Mouse (Mus musculus): ENCODE results near the gene Ankrd9. TPM values are rescaled to one million over a fixed set of nuclear protein-coding genes. Genes with fewer than 3 reads are reported as not detected.
A peak's percentile ranks its signal among the peaks of the same experiment; 100 is the strongest.

Gene Ankrd9
- total RNA-seq, 2 experiments from 2014 or later, result 29.8 to 66.5 TPM

DNA sequence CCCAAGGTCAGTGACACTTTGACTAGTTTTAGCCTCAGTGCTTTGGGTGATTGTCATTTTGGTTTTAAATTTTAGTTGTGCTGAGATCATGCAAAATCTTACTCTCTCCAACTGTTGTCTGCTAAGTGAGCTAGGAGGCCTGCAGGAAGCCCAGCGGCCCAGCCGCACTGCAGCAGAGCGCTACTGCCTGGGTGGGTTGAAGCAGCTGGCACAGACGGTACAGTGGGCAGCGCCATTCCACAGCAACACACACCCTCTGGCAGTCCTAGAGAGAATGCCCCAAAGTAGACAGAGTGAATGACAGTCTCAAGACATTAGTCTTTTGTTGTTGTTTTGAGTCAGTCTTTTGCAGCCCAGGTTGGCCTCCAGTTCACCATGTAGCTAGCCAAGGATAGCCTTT lies 8.4 kb downstream of the Ankrd9 start:
- ATAC-seq (replicated peaks; ENCODE audit: low FRiP score, poor library complexity, severe bottlenecking), result no peak

DNA sequence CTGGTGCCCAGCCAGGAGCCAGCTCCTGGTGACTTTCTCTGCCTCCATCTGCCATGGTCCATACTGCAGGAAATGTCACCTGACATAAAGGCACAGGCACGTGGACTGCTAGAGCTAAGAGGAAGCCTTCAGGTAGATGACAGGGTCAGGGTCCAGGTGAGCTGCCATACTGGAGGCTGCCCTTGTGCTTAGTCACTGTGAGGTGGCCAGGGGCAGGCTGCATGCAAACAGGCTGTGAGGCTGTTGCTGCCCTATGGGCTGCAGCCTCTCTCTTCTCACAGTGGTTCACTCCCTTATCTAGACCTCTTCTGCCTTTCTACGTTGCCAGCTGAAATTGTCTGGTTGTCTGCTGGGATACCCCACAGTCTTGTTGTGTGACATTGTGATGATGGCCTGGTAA lies 11.7 kb downstream of the Ankrd9 start:
- peak; percentile 71 for ATAC-seq (replicated peaks; ENCODE audit: low FRiP score, poor library complexity, severe bottlenecking)

DNA sequence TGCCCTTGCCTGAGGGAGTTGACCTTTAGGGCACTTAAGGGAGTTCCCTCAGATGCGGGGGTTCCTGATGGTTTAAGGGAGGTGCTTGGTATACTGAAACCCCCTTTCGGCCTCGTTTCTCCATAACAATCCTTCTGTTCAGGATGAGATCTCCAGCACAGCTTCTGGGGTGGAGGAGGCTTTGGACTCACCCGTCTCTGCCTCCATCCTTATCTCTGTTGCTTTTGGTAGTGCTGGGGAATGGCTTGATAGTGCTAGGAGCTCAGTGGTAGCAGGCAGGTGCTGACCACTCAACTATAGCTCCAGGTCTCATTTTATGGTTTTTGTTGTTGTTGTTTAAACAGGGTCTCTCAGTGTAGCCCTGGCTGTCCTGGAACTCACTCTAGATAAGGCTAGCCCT lies 12.8 kb downstream of the Ankrd9 start:
- ATAC-seq (replicated peaks; ENCODE audit: low FRiP score, poor library complexity, severe bottlenecking), result peak; percentile 67

DNA sequence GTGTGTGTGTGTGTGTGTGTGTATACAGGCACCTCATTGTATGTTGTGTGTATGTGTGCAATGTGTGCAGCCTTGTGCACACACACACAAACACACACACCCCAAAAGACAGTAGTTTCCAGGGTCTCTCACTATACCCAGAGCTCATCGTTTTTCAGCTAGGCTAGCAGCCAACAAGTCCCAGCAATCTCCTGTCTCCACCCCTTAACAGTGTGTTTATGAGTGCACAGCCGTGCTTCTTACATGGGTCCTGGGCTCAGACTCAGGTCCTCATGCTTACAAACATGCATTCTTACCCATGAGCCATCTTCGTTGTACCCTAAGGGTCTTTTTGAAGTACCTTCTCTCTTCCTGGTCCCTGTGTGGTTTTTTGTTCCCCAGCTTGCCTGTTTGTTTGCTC lies 13.3 kb downstream of the Ankrd9 start:
- ATAC-seq (replicated peaks; ENCODE audit: low FRiP score, poor library complexity, severe bottlenecking), result peak; percentile 48

DNA sequence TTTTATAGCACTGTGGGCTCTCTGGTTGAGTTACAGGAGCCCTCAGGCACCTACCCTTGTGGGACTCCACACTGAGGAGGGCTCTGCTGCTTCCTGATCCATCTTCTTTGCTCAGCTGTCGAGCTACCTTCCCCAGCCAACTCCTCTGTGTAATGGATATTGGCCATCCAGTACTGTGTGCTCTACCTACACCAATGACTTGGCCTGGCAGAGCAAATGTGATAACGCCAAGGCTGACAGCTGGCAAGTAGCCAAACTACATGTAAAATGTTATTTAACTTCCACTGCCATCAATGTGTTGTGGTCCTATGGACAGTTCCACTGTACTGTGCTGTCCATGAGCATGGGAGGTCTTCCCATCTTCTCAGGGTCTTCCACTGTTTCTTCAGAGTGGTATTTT lies 16.9 kb downstream of the Ankrd9 start:
- peak; percentile 71 for ATAC-seq (replicated peaks; ENCODE audit: low FRiP score, poor library complexity, severe bottlenecking)

DNA sequence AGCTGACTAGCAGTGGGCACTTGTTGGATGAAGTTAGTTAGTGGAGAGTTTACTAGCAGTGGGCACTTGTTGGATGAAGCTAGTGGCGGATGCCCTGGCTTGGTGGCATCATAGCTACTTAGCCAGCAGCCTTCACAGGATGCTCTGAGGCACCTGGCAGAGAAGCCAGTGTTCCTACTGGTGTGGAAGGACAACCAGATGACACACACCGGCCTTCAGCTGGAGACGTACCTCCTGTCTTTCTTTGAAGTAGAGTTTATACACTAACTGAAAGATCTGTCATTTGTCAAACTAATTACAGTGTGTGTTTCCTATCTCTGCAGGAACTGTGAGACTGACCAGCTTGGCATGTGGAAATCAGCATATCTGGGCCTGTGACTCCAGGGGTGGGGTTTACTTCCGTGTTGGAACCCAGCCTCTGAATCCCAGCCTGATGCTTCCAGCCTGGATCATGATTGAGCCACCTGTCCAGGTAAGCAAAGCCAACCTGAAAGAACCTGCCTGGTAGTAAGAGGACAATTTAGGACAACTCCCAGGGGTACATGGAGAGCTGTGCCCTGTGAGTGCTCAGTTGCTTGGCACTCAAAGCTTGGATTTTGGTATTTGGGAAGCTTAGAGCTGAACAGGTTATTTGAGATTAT lies 24.4 kb downstream of the Ankrd9 start:
- ATAC-seq (replicated peaks; ENCODE audit: low FRiP score, poor library complexity, severe bottlenecking), result no peak

DNA sequence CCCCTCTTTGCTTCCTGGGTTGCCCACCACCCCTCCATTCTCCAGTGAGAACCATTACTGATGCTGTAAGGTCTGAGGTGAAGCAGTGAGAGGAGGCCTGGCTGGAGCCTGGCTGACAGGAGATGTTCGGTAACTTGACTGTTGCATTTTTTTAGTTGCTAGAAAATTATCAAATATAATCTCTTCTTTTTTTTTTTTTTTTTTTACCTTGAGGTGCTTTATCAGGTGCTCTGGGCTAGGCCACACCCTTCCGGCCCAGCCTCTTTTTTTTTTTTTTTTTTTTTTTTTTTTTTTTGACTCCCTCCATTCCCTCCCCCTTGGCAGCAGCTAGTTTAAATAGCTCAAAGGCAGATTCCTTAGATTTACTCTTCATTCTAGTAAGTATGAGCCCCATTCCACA lies 24.9 kb downstream of the Ankrd9 start:
- 0 out of 2 replicates have a peak, but pooled peaks have one; percentile 14 for ATAC-seq (replicated peaks; ENCODE audit: low FRiP score, poor library complexity, severe bottlenecking)

DNA sequence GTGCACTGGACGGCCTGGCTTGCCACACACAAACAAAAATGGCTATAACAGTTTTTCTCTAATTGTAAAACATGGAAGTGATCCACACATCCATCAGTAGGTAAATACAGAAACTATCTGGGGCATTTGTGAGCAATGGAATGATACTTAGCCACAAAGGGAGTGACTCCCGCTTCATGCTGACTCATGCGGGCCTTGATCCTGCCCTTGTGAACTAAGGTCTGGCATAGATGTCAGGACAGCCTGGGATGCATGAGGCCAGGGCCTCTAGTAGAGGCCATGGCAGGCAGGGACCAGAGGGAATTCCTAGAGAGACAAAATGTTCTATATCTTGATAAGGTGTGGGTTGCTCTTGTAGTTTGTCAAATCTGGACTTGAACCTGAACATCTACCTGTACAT lies 25.4 kb downstream of the Ankrd9 start:
- ATAC-seq (replicated peaks; ENCODE audit: low FRiP score, poor library complexity, severe bottlenecking), result peak; percentile 76

DNA sequence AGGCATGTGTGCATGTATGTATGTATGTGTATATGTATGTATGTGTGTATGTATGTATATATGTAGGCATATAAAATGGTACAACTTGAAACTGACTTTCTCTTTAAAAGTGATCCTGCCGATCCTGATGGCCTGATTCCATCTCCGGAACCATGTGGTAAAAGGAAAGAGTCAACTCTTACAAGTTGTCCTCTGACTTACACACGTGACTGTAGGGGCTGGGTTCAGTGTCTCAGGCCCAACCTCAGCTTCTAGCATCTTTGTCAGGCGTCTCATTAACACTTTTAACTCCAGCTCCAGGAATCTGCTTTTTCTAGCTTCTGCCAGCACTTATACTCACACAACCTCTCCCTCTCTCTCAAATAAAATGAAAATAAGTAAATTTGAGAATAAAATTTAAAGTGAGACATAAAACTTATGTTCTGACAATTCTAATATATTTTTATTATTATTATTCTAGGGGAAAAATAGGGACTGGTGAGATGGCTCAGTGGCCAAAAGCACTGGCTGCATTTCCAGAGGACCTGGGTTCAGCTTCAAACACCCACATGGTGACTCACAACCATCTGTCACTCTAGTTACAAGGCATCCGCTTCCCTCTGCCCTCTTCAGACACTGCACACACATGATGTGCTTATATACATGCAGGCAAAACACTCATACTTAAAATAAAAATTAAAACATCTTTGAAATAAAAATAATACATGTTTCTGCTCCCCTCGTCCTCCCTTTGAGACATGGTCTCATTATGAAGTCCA lies 26.0 kb downstream of the Ankrd9 start:
- no peak for ATAC-seq (replicated peaks; ENCODE audit: low FRiP score, poor library complexity, severe bottlenecking)

DNA sequence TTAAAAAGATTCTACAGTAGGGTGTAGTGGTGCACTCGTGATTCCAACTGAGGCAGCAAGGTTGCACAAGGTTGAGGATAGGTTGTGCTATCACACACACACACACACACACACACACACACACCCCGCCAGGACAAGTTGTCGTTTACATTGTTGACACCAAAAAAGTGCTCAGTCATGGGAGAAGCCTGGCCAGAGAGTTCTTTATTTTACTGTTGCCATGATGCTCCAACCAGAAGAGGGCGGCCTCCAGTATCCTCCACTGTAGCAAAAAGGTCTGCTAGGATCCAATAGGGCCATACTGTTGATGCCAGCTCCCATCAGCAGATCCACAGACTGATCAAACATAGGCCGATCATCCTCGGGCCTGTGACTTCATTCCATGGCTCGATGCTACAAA lies 27.6 kb downstream of the Ankrd9 start:
- ATAC-seq (replicated peaks; ENCODE audit: low FRiP score, poor library complexity, severe bottlenecking), result peak; percentile 66

DNA sequence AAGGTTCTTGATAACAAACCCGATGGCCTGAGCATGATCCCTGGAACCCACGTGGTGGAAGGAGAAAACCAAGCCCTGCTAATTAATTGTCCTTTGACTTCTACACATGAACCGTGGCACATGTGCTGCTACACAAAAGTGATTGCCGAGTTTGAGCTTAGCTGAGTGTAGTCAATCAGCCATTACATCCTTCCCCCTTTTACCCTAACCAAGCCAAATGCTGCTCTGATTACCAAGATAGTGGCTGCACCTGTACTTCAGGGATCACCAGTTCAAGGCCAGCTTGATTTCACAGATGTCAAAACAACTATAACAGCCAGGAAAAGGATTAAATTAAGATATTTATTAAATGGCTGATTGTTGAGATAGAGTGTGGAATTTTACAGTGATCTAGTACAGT lies 28.7 kb downstream of the Ankrd9 start:
- ATAC-seq (replicated peaks; ENCODE audit: low FRiP score, poor library complexity, severe bottlenecking), result no peak

DNA sequence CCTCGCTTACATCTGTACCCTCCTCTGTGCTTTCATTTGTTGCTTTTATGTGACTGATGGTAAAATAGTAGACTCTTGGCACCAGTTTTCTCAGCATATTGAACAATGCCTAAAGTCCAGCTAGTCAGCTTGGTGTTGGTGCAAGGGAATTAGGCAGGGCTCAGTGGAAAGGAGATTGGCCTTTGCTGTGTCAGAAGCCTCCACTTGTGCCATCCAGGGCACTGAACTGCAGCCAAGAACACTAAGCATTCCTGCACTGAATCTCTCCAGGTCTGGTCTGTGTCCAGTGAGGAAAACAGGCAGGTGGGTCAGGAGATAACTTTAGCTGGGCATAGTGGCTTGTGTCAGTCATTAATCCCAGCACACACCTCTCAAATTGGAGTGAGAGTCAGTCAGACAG lies 29.4 kb downstream of the Ankrd9 start:
- ATAC-seq (replicated peaks; ENCODE audit: low FRiP score, poor library complexity, severe bottlenecking), result no peak

DNA sequence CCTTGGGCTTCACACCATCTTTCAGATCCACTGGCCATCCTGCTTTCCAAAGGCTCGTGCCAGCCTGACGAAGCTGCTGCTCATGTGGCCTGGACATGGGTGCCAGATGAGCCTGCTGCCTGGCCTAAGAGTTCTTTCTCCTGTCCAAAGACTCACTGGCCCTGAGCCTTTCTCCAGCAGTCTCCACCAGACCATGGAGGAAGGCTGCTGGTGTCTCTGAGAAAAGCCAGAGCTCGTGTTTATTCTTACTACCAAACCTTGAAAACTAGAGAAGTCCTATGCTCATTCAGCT lies 30.0 kb downstream of the Ankrd9 start:
- ATAC-seq (replicated peaks; ENCODE audit: low FRiP score, poor library complexity, severe bottlenecking), result no peak

DNA sequence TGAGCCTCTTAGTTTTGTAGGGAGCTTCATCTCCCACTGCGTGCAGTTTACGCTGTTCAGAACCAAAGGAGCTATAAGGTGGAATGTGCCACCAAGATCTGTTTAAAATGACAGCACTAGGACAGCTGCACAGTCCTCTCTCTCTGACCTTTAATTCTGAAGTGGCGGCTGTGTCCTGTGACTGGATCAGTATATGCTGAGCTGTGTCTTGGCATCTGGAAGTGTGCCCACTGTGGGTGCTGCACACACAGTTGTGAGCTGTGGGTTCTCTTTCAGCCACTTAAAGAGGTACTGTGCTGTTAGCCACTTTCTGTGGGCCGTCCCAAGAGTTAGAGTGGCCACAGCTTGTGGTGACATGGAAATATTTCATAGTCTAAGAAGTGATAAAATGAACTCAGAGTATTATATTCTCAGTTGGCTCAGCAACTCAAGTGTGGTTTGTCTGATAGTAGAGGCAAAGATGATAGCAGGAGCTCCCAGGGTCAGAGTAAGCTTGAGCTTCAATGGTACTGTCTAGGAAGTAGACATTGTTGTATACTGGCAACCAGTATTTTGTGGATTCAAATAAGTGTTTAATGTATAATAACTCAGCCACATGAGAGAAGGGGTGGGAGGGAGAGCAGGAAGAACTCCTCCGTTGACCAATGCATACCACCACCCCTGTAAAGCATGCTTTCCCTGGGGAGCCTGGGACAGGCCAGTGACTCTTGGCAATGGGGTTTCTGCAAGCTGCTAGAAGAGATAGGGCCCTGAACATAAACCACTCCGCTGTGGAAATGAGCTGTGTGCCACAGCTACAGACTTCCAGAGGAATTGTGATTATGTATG lies 30.5 kb downstream of the Ankrd9 start:
- ATAC-seq (replicated peaks; ENCODE audit: low FRiP score, poor library complexity, severe bottlenecking), result peak; percentile 45; the same call in 1 of the 2 replicates

DNA sequence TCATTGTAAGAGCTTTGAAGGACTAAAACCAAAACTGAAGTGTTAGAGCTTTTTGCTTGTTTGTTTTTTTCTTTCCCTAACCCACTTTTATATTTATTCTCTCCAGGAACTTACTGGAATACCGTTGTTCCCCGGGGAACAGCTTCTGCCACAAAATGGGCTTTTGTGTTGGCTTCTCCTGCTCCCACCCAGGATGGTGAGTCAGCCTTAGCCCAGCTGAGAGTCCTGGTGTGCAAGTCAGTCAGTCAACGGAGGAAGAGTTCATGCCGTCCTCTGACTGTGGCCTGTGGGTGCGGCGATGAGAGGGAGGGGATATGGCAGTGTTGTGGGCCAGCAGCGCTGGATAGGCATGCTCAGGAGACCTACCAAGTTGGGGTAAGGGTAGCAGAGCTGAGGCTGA lies 32.6 kb downstream of the Ankrd9 start:
- no peak for ATAC-seq (replicated peaks; ENCODE audit: low FRiP score, poor library complexity, severe bottlenecking)

DNA sequence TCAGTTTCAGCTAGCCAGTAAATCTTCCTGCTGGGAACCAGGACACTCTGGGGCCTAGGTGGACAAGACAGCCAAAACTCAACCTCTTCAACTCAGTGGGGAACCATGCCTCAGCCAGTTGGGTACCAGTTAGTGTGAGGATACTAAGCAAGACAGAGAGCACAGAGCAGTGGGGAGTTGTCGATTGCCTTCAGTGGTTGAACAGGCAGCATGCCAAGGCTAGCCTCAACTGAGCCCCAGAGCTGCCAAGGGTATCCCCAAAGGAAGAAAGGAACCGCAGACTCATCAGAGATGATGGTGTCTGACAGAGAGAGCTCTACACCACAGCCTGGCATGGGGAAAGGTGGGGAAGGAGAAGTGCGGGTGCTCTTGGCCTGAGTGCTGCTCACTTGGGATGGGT lies 38.0 kb downstream of the Ankrd9 start:
- ATAC-seq (replicated peaks; ENCODE audit: low FRiP score, poor library complexity, severe bottlenecking), result no peak

DNA sequence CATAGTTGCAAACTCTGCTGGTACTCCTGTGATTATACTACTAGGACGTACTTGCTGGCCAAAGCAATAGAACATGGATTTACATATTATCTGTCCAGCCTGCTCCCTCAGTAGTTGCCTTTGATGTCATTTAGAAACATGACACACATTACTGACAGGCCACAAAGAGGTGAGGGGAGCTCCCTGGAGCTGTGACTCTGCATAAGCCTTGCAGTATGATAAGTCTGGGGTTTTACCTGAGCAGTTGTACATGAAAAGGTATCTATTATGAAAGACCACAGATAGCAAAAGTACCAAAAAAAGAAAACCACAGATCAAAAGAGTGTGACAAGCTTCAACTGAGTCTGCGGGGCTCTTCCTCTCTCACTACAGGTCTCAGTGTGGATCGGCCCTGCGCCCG lies 39.5 kb downstream of the Ankrd9 start:
- ATAC-seq (replicated peaks; ENCODE audit: low FRiP score, poor library complexity, severe bottlenecking), result no peak

DNA sequence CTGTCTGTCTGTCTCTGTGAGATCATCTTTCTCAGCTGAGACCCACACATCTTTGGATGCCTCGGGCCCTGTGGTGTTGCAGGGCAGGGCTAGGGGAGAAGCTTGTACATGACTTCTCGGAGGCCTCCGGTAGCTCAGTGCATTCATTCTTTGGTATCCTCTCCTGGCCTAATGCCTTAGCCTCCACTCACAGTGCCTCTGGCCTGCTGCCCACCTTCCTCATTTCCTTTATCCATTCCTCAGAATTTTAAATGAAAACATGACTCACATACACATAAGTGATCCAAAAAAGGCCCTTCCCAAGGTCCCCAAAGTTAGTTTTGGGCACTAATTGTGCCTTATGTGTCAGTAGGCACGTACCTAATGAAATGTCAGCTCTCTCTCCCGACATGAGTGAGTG lies 41.3 kb downstream of the Ankrd9 start:
- ATAC-seq (replicated peaks; ENCODE audit: low FRiP score, poor library complexity, severe bottlenecking), result no peak

DNA sequence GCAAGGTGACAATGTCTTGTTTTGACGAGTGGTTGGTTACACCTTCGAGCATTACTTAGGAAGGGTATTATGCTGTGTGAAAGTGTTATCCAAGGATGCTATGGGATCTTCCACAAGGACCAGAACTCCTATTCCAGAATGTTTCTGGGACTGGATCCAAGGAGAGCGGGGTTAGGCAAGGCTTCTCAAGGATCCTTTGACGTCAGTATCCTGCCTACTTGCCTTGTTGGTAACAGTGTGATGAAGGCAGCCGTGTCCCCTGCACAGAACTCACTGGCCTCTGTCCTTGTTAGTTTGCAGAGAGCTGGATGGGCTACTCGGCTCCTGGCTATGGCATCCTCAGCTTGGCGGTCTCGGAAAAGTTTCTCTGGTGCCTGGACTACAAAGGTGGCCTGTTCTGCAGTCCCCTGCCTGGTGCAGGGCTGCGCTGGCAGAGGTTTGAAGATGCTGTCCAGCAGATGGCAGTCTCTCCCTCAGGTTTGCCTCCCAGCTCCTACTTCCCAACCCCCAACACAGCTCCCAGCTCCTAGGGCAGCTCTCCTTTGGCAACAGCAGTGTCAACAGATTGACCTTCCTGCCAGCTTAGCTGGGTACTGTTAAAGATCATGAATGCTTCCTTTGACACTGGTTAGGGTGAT lies 42.7 kb downstream of the Ankrd9 start:
- peak; percentile 92 for ATAC-seq (replicated peaks; ENCODE audit: low FRiP score, poor library complexity, severe bottlenecking)

DNA sequence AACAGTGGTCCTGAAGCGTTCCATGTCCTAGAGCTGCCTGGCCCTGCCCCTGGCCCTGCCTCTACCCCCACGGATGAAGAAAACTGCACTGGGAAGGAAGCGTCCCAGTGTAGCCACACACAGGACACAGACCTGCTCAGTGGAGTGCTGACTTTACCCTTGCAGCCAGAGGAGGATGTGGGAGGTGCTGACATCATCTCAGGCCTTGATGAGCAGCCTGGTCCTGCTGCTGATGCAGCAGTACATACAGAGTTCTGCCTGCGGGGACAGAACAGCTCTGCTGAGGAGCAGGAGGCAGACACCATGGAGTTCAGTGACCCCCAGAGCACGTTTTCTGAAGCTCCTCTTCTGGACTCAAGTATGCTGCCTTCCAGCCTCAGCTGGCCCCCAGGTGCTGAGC lies 46.0 kb downstream of the Ankrd9 start:
- no peak for ATAC-seq (replicated peaks; ENCODE audit: low FRiP score, poor library complexity, severe bottlenecking)

All from erythroblast, adult 5-6 weeks (primary cell).